Mouse (Mus musculus) cerebral cortex, adult 2 months (tissue): ENCODE data around the gene Card11.

Experiments
- WGBS: fragments of 180-500 bp; shearing (Covaris S2); methylation state at CpG from one replicate; pipeline ENCODE4 v1.1.7; 2018; 5-methylcytosine and 5-hydroxymethylcytosine counted together

Gene Card11

GRCm38 (mm10) chr5:140852435-140852996, 147.9 kb downstream of the Card11 start:
- WGBS: 85% methylated on average over 12 of the region's 12 CpGs

GRCm38 (mm10) chr5:140847300-140847729, 153.1 kb downstream of the Card11 start:
- WGBS: 23% methylated on average over 5 of the region's 5 CpGs

- WGBS: 83% methylated on average over 4 of the region's 4 CpGs
Measured at GRCm38 (mm10) chr5:140841942-140842341, 158.4 kb downstream of the Card11 start.

GRCm38 (mm10) chr5:140831064-140831431, 169.3 kb downstream of the Card11 start:
- WGBS: 74% methylated on average over 8 of the region's 8 CpGs

GRCm38 (mm10) chr5:140830314-140831063, 169.9 kb downstream of the Card11 start, which contains the start of gene Gna12:
Gene Gna12, minus strand, starts transcription at chr5:140830431.
- WGBS: under 1% methylated on average over 47 of the region's 49 CpGs

GRCm38 (mm10) chr5:140829911-140830294, 170.5 kb downstream of the Card11 start:
- under 1% methylated on average over 58 of the region's 58 CpGs for WGBS

GRCm38 (mm10) chr5:140829081-140829910, 171.1 kb downstream of the Card11 start:
- 26% methylated on average over 18 of the region's 18 CpGs for WGBS

- WGBS: 23% methylated on average over 2 of the region's 2 CpGs
Measured at GRCm38 (mm10) chr5:140828363-140828762, 172.0 kb downstream of the Card11 start.

GRCm38 (mm10) chr5:140827896-140828295, 172.5 kb downstream of the Card11 start:
- WGBS: 27% methylated on average over 8 of the region's 8 CpGs

- WGBS: 29% methylated on average over 2 of the region's 2 CpGs
Measured at GRCm38 (mm10) chr5:140827413-140827812, 173.0 kb downstream of the Card11 start.

- WGBS: 65% methylated on average over 1 of the region's 1 CpGs
Measured at GRCm38 (mm10) chr5:140826796-140827195, 173.6 kb downstream of the Card11 start.

- WGBS: 97% methylated on average over 1 of the region's 1 CpGs
Measured at GRCm38 (mm10) chr5:140826118-140826517, 174.3 kb downstream of the Card11 start.

GRCm38 (mm10) chr5:140824126-140824525, 176.3 kb downstream of the Card11 start:
- 38% methylated on average over 7 of the region's 7 CpGs for WGBS

GRCm38 (mm10) chr5:140823386-140823785, 177.0 kb downstream of the Card11 start:
- WGBS: 87% methylated on average over 2 of the region's 2 CpGs
